Mouse (Mus musculus): ENCODE measurements around the gene Srcin1. TPM values are rescaled to one million over a fixed set of nuclear protein-coding genes. Genes with fewer than 3 reads are reported as not detected.
A peak's percentile ranks its signal among the peaks of the same experiment; 100 is the strongest.

Srcin1 gene
- polyA plus RNA-seq, 1 experiment: 0.01 TPM

GRCm38 (mm10) chr11:97578286-97578685, 2.3 kb upstream of the Srcin1 start:
- Histone ChIP-seq H3K36me3 (ENCODE audit: control insufficient read depth, insufficient read depth) (no peaks in the 10 kb centered on the region), H3K27me3 (ENCODE audit: control insufficient read depth, insufficient read depth, insufficient read length) (peaks cover 69% of the 10 kb centered on the region)

DNA sequence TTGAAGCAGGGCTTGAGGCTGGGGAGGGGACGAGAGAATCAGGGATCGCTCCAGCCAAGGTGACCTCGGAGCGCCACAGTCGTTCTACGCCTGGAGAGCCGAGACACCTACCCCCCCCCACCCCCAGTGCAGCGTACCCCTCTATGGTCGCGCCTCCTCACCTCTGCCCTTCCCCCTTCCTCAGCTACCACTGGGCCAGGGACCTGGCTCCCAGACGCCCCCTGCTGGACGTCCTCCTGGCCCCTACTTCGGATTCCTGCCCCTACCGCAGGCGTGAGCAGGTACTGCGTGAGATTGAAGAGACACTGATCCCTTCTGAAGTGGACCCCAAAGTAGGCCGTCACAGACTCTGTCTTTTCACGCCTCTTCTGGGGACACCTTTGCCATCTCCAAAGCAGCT, 348 bp downstream of the Srcin1 start:
- H3K27me3 ChIP-seq (ENCODE audit: control insufficient read depth, insufficient read depth, insufficient read length): peaks cover 85% of the 10 kb centered on the region
- no peak overlapping the region for H3K4me3 ChIP-seq (ENCODE audit: insufficient read depth, poor library complexity, severe bottlenecking)
- H3K36me3 ChIP-seq (ENCODE audit: control insufficient read depth, insufficient read depth): no peaks in the 10 kb centered on the region
- H3ac ChIP-seq (ENCODE audit: control insufficient read depth, insufficient read length, low read depth): no peak overlapping the region
- TF ChIP-seq MYOG (IDR thresholded peaks at IDR 0.05; ENCODE audit: control insufficient read depth, extremely low read depth, insufficient read length) (no peak), CTCF (IDR thresholded peaks at IDR 0.05; ENCODE audit: control insufficient read depth, insufficient read depth, insufficient read length) (peak; percentile 89)
- H3K79me2 ChIP-seq (ENCODE audit: control insufficient read depth, insufficient read depth): no peaks in the 10 kb centered on the region
- H3K79me3 ChIP-seq (ENCODE audit: low read depth): no peaks in the 10 kb centered on the region

More at GRCm38 (mm10) chr11:97578286-97578685, 2.3 kb upstream of the Srcin1 start:
- Histone ChIP-seq H3K4me3 (ENCODE audit: insufficient read depth, poor library complexity, severe bottlenecking) (no peak overlapping the region), H3ac (ENCODE audit: control insufficient read depth, insufficient read length, low read depth) (no peak overlapping the region), H3K79me2 (ENCODE audit: control insufficient read depth, insufficient read depth) (no peaks in the 10 kb centered on the region), H3K79me3 (ENCODE audit: low read depth) (no peaks in the 10 kb centered on the region)
- TF ChIP-seq MYOG (IDR thresholded peaks at IDR 0.05; ENCODE audit: control insufficient read depth, extremely low read depth, insufficient read length) (no peak), MYOD1 (IDR thresholded peaks at IDR 0.05; ENCODE audit: control insufficient read depth, insufficient read length, low read depth) (no peak), USF1 (IDR thresholded peaks at IDR 0.05; ENCODE audit: low read depth) (no peak), CEBPB (IDR thresholded peaks at IDR 0.05; ENCODE audit: low read depth) (no peak), MAX (IDR thresholded peaks at IDR 0.05) (no peak), FOSL1 (IDR thresholded peaks at IDR 0.05; ENCODE audit: insufficient read depth, low read length, poor library complexity, severe bottlenecking) (no peak), CTCF (IDR thresholded peaks at IDR 0.05; ENCODE audit: control insufficient read depth, insufficient read depth, insufficient read length) (no peak)

DNA sequence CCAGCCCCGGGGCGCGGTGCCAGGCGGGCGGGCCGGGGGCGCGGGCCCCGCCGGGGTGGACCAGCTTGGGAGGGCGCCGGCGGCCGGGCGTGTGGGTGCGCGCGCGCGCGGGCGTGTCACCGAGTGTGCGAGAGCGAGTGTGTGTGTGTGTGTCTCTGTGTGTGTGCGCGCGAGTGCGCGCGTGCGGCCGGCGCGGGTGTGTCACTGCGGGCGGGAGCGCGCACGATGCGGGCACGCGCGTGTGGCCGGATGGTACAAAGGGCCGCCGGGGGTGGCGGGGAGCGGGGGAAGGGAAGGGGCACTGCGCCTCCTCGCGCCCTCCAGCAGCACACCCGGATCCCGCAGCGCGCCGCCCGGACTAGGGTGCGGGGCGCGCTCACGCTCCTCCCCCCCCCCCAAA, 911 bp downstream of the Srcin1 start:
- Histone ChIP-seq H3K36me3 (ENCODE audit: control insufficient read depth, insufficient read depth) (no peaks in the 10 kb centered on the region), H3K4me3 (ENCODE audit: insufficient read depth, poor library complexity, severe bottlenecking) (no peak overlapping the region), H3ac (ENCODE audit: control insufficient read depth, insufficient read length, low read depth) (peak overlapping the region; percentile 38), H3K79me3 (ENCODE audit: low read depth) (no peaks in the 10 kb centered on the region), H3K27me3 (ENCODE audit: control insufficient read depth, insufficient read depth, insufficient read length) (peaks cover 88% of the 10 kb centered on the region), H3K79me2 (ENCODE audit: control insufficient read depth, insufficient read depth) (no peaks in the 10 kb centered on the region)
- no peak for TF ChIP-seq MYOD1 (IDR thresholded peaks at IDR 0.05; ENCODE audit: control insufficient read depth, insufficient read length, low read depth)
- no peak for TF ChIP-seq FOSL1 (IDR thresholded peaks at IDR 0.05; ENCODE audit: insufficient read depth, low read length, poor library complexity, severe bottlenecking)
- no peak for TF ChIP-seq CEBPB (IDR thresholded peaks at IDR 0.05; ENCODE audit: low read depth)
- TF ChIP-seq CTCF (IDR thresholded peaks at IDR 0.05; ENCODE audit: control insufficient read depth, insufficient read depth, insufficient read length): no peak
- no peak for TF ChIP-seq MYOG (IDR thresholded peaks at IDR 0.05; ENCODE audit: control insufficient read depth, extremely low read depth, insufficient read length)
- TF ChIP-seq USF1 (IDR thresholded peaks at IDR 0.05; ENCODE audit: low read depth): no peak
- TF ChIP-seq MAX (IDR thresholded peaks at IDR 0.05): no peak

GRCm38 (mm10) chr11:97574551-97575051, 1.4 kb downstream of the Srcin1 start:
- Histone ChIP-seq H3ac (ENCODE audit: control insufficient read depth, insufficient read length, low read depth) (no peak overlapping the region), H3K4me3 (ENCODE audit: insufficient read depth, poor library complexity, severe bottlenecking) (no peak overlapping the region), H3K27me3 (ENCODE audit: control insufficient read depth, insufficient read depth, insufficient read length) (peaks cover 89% of the 10 kb centered on the region)

DNA sequence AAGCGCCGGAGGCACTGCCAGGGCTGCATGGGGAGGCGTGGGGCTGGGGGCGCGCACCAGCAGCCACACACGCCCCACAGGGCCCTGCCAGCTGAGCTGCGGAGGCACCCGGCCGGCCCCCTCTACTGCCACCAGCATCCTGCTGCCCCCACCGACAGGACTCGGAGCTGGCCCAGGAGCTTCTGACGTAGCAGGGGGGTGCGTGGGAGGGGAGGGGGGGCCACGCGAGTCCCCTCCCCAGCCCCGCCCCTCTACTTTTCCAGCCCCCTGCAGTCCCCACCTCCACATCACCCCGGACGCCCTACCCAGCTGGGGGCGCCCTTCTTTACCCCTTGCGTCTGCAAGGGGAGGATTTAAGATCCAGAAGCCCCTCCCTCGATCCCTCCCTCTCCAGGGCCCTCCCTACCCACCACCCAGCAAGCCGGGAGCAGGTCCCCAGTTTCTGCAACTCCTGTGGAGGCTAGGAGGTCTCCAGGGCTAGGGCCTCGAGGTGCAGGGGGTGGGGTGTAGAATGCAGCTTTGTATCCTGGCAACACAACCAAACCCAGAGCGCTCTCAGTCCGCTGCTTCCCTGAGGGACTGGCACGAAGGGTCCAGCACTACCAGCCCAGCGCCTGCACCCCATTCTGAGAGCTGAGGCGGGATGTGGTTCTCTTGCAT, 2.0 kb downstream of the Srcin1 start:
- Histone ChIP-seq H3K27me3 (ENCODE audit: control insufficient read depth, insufficient read depth, insufficient read length) (peaks cover 89% of the 10 kb centered on the region), H3ac (ENCODE audit: control insufficient read depth, insufficient read length, low read depth) (no peak overlapping the region)

More at GRCm38 (mm10) chr11:97574551-97575051, 1.4 kb downstream of the Srcin1 start:
- no peaks in the 10 kb centered on the region for H3K79me2 ChIP-seq (ENCODE audit: control insufficient read depth, insufficient read depth)
- no peak for TF ChIP-seq CEBPB (IDR thresholded peaks at IDR 0.05; ENCODE audit: low read depth)
- TF ChIP-seq USF1 (IDR thresholded peaks at IDR 0.05; ENCODE audit: low read depth): no peak
- no peak for TF ChIP-seq MYOD1 (IDR thresholded peaks at IDR 0.05; ENCODE audit: control insufficient read depth, insufficient read length, low read depth)
- TF ChIP-seq MYOG (IDR thresholded peaks at IDR 0.05; ENCODE audit: control insufficient read depth, extremely low read depth, insufficient read length): no peak
- TF ChIP-seq FOSL1 (IDR thresholded peaks at IDR 0.05; ENCODE audit: insufficient read depth, low read length, poor library complexity, severe bottlenecking): no peak
- TF ChIP-seq CTCF (IDR thresholded peaks at IDR 0.05; ENCODE audit: control insufficient read depth, insufficient read depth, insufficient read length): no peak
- no peak for TF ChIP-seq MAX (IDR thresholded peaks at IDR 0.05)
- H3K36me3 ChIP-seq (ENCODE audit: control insufficient read depth, insufficient read depth): no peaks in the 10 kb centered on the region
- H3K79me3 ChIP-seq (ENCODE audit: low read depth): no peaks in the 10 kb centered on the region

DNA sequence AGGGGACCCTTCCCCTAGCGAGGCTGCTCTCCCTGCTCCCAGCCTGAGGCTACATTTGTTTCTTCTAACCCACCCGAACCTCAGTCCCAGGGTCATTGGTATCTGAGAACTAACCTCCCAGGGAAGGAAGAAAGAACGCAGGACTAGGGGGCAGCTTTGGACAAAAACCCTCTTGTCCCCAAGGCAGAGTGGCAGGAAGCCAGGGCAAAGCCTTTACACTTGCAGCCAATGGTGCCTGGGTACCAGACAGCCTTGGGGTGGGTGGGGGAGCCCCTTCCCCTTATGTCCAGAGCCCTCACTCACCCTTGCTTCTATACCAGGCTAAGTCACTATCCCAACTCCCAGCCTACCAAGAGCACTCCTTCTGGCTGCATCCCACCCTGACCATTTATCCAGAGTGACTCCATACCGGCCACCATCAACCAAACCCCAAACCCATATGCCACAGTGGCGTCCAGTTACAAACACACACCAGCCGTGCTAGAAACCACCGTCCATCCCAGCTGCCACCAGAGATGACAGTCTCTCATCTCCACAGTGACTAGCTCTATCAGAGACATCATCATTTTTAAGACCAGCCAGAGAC, 3.0 kb downstream of the Srcin1 start:
- no peaks in the 10 kb centered on the region for H3K36me3 ChIP-seq (ENCODE audit: control insufficient read depth, insufficient read depth)
- H3ac ChIP-seq (ENCODE audit: control insufficient read depth, insufficient read length, low read depth): no peak overlapping the region
- H3K4me3 ChIP-seq (ENCODE audit: insufficient read depth, poor library complexity, severe bottlenecking): no peak overlapping the region
- no peaks in the 10 kb centered on the region for H3K79me3 ChIP-seq (ENCODE audit: low read depth)
- H3K79me2 ChIP-seq (ENCODE audit: control insufficient read depth, insufficient read depth): no peaks in the 10 kb centered on the region
- TF ChIP-seq CEBPB (IDR thresholded peaks at IDR 0.05; ENCODE audit: low read depth) (no peak), CTCF (IDR thresholded peaks at IDR 0.05; ENCODE audit: control insufficient read depth, insufficient read depth, insufficient read length) (no peak), MAX (IDR thresholded peaks at IDR 0.05) (no peak), FOSL1 (IDR thresholded peaks at IDR 0.05; ENCODE audit: insufficient read depth, low read length, poor library complexity, severe bottlenecking) (no peak), MYOD1 (IDR thresholded peaks at IDR 0.05; ENCODE audit: control insufficient read depth, insufficient read length, low read depth) (no peak)
- peaks cover 84% of the 10 kb centered on the region for H3K27me3 ChIP-seq (ENCODE audit: control insufficient read depth, insufficient read depth, insufficient read length)

More for the DNA sequence above, 2.0 kb downstream of the Srcin1 start:
- no peaks in the 10 kb centered on the region for H3K79me2 ChIP-seq (ENCODE audit: control insufficient read depth, insufficient read depth)
- no peaks in the 10 kb centered on the region for H3K36me3 ChIP-seq (ENCODE audit: control insufficient read depth, insufficient read depth)
- no peak overlapping the region for H3K4me3 ChIP-seq (ENCODE audit: insufficient read depth, poor library complexity, severe bottlenecking)
- TF ChIP-seq USF1 (IDR thresholded peaks at IDR 0.05; ENCODE audit: low read depth): no peak
- no peak for TF ChIP-seq CTCF (IDR thresholded peaks at IDR 0.05; ENCODE audit: control insufficient read depth, insufficient read depth, insufficient read length)
- H3K79me3 ChIP-seq (ENCODE audit: low read depth): no peaks in the 10 kb centered on the region

All from C2C12 (cell line).